Mouse (Mus musculus): Measurements from ENCODE around the gene Plxna4.
A peak's percentile ranks its signal among the peaks of the same experiment; 100 is the strongest.

The Plxna4 gene

DNA sequence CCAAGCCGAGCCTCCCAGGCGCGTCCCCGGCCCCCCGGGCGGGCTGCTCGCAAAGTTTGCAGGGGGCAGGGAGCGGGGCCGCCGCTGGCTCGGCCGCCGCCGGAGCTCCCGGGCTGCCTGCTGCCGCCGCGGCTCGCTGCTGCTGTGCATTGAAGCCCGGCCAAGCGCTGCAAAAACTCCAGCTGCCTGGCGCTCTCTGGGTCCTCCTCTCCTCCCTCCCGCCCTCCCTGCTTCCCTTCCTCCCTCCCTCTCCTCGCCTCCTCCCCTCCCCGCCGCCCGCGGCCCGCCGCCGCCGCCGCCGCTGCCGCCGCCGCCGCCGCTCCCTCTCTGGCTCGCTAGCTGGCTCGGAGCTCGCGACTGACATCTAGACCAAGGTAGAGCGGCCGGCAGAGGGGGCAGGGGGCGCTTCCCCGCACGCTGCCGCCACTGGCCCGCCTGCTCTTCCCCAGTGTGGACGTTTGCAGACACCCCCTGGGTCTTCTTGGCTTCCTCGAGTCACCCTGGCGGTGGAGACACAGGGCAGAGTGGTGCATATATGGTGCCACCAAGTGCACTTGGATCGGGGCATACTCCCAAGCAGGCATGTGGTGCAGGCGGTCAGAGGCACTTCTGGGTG lies at the start of gene Plxna4:
Gene Plxna4, minus strand, starts transcription at position 137 of the 616 bp plus-strand sequence.
- peak; percentile 86 for DNase-seq (ENCODE audit: extremely low spot score)

DNA sequence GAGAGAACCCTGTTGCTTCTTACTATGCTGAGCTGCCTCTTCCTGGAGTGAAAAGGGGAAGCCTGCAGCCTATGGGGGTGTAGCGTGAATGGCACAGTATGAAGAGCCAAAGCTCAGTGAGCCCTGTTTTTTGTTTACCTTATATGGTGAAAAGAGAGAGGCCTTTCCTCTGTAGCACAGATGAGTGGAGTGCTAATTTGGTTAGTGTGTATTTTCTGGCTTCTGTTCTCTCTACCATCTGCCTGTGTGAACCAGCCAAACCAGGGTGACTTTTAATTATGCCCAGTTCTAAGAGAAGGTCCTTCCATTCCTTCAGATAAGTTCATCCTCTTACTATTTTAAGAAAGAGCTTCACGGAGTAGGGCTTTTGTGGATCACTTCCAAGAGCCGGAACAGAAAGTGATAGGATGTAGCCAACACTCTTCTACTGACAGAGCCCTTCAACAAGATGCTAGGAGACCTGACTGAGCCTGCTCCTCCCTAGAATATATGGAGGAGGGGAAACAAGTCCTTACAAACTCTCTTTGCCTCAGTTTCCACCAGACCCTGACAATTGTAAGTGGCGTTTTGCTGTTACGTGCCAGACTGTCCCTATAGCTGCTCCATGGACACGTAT lies 49.7 kb upstream of the Plxna4 start:
- no peak for DNase-seq (ENCODE audit: extremely low spot score)

DNA sequence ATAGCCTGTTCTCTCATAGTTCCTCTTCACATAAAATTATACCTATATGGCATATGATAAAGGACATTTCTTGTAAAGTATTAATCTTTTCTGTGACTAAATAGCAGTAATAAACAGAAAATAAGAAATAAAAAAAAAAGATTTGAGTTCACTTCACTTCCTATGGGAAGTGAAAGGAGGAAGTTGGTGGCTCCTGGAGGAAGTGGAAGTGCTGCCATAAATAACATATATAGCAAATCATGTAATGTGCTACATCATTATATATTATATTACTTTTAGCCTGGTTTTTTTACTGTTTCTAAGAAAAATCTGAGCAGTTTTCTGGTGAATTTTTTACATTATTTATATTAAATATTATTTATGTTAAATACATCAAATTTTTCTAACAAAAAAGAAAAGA lies 22.7 kb upstream of the Plxna4 start:
- DNase-seq (ENCODE audit: extremely low spot score), result no peak

DNA sequence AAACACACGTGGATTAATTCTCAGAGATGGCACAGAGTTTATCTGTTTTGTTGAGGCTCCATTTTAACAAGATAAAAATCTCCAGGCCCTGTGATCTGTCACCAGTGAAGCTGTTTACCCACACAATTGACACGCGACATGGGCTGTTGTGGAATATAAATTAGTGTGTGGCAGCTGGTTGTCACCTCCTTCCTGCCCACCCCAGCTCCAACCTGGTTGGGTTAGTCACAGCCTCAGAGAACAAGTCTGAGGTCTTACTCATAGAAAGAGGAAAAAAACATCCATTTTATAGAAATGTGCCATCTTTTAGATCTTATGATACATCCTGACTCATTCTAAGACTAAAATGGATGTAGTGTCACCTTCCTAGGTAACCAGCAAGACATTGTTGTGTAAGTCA lies 18.8 kb upstream of the Plxna4 start:
- DNase-seq (ENCODE audit: extremely low spot score), result no peak

DNA sequence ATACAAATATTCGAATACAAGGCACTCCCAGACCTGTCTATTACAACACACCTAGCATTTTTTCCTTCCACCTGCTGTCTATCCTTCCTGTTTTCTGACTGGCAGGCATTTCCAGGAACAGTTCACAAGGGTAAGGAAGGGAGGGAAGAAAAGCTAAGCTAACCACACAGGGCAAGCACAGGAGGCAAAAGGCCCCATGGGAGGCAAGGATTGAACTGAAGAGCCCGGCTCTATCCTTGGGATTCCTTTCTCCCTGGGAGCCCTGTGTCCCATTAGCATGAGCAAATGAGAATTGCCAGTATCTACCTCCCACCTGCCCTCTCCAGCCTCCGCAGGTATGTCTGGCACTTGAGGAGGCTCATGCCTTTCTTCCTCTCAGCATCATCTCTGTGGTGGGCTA lies 17.6 kb upstream of the Plxna4 start:
- DNase-seq (ENCODE audit: extremely low spot score), result no peak

DNA sequence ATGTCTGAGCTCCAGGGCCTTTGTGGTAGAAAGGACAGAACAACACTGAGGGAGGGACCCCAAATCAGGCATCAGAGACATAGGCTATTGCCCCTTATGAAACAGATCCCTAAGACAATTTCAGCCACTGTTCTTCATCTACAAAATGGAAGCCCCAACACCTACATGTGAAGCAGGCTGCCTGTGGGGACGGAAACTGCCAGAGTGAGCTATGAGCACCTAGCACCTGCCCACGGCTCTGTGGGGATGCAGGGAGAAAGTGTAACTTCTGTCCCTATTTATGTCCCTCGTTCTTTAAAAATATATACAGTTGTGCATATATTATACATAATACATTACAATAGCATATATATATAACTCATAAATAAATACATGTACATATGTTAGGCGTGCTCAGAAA lies 16.9 kb upstream of the Plxna4 start:
- DNase-seq (ENCODE audit: extremely low spot score), result no peak

DNA sequence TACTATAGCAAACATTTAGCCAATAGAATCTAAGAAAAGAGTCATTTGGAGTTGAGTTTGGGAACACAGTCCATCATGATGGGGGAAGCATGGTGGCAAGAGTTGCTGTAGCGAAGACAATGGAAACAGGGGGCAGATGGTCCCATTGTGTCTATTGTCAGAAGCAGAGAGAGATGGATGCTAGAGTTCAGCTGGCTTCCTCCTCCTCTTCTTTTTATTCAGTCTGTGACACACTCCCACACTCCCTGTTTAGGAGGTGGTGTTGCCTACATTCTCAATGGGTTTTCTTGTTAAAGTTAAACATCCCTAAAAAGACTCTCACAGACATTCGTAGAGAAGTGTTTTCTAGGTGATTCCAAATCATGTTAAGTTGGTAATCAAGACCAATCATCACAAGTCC lies 14.1 kb upstream of the Plxna4 start:
- DNase-seq (ENCODE audit: extremely low spot score), result no peak

DNA sequence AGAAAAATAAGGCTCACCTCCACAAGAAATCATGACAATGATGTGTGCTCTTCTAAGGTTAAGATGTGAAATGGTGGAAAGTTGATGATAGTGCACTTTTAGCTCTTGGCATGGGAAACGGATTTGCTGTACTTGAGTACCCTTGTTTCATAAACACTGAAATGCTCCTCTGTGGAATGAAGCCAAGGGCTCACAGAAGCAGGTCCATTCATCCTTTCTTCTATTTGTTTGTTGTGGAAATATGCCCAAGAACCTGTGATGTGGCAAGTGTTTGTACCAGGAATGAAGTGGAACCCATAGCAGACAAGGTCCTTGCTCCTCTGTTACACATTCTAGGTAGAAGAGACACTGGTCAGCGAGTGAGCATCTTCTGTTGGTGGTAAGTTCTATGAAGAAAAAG lies 13.3 kb upstream of the Plxna4 start:
- DNase-seq (ENCODE audit: extremely low spot score), result no peak

DNA sequence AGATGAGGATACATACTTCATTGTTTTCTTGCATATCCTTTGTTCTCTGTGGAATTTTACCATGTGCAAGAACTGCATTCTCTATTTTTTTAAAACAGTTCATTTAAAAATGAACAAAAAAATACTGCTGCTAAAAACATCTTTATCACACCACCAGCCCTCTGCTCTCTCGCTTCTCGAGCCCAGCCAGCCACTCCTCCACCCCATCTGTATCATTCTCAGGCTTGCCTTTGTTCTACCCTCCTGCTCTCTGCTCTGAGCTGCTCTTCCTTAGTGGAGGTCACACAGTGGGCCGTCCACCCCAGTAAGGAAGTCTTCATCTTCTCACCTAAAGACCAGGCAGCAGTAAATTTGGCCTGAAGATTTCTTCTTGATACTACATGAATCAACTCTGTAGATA lies 7.6 kb upstream of the Plxna4 start:
- DNase-seq (ENCODE audit: extremely low spot score), result no peak

DNA sequence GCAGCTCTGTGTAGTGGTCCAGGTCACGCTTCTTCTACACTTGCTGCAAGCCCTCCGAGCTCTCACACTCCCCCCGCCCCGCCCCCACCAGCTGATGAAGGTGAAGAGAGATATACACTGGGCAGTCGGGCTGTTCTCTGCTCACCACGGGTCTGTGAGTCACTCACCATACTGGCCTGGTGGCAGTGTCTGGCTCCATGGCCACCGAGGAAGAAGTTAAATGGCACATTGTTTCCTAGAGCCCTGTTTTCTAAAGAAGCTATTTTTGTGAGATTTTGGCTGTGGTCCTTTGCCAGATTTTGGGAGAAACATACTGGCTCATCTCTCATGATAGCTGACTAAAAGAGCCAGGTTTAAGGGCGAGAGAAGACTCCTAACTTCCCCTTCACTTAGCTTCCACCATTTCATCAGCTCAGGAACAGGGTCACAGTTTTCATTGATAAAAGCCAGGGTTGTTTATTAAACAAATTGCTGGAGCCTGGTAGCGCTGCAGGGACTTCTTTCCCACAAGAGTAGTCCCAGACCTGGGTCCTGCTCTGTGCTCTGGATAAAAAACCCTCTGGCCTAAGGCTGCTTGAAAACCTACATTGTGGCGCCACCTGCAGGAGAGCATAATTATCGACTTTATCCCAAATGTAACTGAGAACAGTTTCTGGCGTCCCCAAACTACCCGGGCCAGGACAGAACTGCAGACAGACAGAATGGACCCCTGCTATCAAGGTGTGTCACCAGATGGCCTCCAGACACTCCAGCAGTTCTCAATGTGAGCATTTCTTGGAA lies 3.2 kb upstream of the Plxna4 start:
- peak; percentile 76 for DNase-seq (ENCODE audit: extremely low spot score)

DNA sequence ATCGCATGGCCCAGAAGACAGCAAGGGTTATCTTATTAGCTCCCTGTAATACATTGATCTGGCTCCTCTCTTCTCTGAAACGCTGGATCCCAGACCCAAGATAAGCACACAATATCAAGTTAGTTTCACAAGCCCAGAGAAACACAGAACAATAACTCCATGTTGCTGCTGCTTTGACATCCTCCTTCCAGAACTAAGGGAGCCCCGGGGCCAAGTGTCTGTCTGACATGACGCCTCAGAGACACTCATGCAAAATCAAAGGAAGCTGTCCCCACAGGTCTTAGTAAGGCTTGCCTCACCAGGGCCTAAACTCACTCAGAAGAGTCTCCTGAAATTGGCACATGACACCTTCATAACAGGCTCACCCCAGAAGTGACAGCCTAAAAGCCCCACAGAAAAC lies 1.6 kb upstream of the Plxna4 start:
- DNase-seq (ENCODE audit: extremely low spot score), result no peak

DNA sequence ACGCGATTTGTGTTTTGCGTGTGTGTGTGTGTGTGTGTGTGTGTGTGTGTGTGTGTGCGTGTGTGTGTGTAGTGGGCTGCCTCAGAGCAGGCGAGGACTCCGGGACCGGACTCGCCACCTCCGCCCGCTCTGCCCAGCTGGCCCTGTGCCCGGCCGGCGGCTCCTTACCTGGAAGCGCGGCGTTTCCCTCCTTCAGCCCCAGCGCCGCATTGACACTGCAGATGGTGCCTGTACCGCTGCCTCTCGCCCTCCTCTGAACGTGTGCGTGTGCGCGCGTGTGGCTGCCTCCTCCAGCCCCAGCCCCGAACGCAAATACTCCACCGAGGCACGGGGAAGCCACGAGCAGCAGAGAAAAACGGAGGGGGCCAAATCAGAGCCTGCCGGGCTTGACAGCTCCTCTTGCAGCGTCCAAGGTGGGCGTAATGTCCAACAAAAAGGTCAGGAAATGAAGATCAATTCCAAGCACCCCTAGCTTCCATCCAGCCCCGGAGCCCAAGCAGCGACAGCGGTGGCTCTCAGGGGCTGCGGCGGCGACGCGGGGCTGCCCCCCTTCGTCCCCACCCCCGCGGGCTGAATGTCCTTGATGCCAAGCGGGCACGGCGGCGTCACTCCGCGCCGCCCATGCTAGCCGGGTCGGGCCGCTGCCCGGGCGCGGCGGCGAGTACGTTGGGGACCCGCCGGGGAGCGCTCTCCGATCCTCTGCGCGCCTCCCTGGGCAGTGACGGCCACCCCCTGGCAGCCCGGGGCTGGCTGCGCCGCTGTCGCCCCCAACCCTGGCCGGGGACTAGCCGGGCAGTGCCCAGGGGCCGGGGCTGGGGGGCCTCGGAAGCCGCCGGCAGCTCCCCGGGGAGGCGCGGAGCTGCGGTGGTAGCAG lies 619 bp downstream of the Plxna4 start:
- peak; percentile 55 for DNase-seq (ENCODE audit: extremely low spot score)

DNA sequence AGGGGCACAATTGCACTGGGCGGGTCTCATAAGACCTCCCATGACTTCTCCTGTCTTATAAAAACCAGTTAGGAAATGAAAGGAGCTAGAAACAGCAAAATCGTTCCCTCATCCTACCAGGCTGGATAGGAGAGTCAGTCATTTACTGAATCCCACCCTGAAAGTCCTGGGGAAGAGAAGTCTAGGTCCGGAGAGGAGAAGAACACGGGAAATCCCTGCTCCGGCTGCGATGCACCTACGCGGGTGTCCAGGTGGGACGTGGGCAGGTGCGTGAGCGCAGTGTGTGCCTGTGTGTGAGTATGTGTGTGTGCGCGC lies 1.2 kb downstream of the Plxna4 start:
- DNase-seq (ENCODE audit: extremely low spot score), result no peak

DNA sequence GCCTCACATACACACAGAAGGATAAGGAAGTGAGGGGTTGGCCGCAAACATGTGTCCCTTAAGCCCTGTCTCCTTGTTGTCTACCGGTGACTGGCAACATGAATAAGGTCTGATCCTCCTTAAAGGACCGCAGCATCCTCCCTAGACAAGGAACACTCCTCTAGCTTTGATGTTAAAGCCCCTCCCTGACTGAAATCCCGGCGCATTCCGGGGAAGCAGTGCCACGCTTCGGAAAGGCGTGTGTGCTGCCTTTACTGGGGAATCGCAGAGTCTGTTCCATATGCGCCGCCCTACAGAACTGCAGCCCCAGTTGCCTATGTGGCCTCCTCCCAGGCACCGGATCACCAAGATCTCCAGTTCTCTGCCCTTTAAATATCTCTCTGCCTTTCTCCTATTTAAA lies 1.6 kb downstream of the Plxna4 start:
- DNase-seq (ENCODE audit: extremely low spot score), result peak; percentile 31

DNA sequence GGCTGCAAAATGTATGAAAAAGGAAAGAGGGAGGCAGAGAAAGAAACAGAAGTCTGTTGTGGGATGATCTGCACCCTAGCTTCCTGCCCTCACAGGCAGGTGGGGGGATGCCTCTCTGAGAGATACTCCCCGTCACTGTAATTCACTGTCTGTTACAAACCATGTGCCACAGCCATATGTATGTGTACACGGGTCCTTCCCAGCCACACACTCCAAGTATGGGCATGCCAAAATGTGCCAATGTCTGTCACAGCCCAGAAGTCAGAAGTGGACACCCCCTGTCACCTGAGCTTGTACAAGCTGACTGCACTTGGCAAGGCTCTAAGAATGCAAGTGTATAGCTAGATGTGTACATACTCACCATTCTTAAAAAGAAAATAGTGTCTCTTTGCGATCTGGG lies 2.8 kb downstream of the Plxna4 start:
- no peak for DNase-seq (ENCODE audit: extremely low spot score)

DNA sequence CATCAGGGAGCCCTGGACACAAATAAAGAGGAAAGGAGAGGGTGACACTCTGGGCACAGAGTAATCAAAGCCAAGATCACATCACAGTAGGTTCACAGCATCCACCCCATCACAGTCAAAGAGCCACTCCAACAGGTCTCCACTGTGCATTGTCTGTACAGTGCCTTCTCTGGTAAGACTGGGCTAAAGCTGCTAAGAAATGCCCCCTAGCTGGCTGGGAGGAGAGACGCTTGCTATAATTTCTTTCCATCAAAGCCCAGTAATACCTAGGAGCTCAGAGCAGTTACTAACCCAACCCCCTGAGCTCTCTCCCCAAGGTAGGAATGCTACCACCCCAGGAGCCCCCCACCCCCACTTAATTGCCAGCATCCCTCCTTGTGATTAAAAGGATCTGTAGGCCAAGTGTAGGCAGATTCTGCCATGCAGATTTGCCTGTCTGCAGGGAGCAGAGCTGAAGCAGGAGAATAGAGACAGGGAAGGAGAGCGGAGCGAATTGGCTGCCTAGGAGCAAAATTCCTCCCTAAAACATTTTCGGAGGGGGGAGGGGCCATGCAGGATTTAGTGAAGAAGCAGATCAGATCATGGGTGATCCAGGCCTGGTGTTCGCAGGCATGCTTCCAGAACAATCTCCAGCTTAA lies 3.6 kb downstream of the Plxna4 start:
- DNase-seq (ENCODE audit: extremely low spot score), result peak; percentile 24

DNA sequence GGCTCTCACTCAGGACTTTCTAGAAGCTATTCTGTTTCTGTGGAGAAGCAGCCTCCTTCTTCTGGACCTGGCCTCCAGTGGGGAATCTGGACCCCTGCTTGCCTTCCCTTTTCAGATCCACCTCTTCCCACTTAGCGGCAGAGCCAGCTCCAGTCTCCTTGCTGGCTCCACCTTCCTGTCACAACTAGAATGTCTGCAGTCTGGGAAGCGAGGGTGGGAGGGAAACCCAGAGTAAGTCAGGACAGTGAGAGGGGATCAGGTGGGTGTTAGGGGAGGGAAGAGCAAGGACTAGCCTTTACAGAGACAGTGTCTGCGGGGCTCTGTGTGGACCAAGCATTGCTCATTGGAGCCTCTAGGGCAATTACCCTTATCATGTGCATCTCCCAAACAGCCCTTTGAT lies 4.4 kb downstream of the Plxna4 start:
- peak; percentile 25 for DNase-seq (ENCODE audit: extremely low spot score)

DNA sequence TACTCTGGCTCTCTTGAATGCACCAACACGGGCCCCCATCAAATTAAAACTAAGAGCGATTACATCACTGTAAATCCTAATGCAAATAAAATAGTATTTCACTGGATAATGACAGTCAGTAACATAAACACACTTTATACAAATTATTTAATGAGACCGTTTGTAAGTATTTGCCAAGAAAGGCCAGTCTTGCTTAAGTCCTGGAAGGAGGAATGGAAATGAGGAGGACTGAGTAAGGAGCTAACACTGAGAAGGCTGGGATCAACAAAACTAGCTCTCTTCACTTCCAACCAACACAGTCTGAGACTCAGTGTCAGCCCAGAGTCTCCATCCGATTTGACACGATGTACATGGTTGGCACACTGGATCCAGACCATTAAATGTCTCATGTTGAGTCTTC lies 16.5 kb downstream of the Plxna4 start:
- no peak for DNase-seq (ENCODE audit: extremely low spot score)

DNA sequence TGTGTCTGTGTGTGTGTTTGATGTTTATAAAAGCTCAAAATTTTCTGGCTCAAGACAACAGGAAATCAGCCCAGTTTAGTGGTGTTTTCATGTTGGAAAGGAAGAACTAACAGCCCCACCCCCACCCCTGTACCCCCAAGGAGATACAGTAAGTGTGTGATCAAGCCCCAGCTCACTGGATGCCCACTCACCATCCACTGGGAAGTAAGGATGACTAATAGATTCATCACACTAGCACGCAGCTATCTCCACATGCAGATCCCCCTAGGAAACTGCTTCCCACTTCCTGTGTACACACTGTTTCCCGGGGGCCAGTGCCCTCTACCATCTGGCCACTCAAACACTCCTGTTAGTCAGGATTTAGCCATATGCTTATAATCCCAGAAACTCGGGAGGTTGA lies 17.5 kb downstream of the Plxna4 start:
- no peak for DNase-seq (ENCODE audit: extremely low spot score)

DNA sequence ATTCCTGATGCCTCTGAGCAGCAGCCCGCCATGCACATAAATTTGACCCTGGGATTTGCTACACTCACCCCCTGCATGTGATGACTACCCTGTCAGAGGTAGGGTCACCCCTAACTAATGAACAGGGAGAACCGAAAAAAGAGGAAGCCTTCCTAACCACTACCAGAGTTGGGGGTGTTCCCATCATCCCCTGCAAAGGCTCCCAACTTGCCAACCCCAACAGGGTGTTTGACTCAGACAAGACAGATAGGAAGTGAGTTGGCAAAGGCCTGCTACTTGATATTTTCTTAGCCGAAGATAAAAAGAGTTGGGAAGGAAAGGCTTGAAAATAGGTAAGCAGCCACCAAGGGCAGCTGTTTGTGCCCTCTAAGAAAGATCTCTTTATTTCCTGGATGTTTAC lies 18.1 kb downstream of the Plxna4 start:
- no peak for DNase-seq (ENCODE audit: extremely low spot score)

DNA sequence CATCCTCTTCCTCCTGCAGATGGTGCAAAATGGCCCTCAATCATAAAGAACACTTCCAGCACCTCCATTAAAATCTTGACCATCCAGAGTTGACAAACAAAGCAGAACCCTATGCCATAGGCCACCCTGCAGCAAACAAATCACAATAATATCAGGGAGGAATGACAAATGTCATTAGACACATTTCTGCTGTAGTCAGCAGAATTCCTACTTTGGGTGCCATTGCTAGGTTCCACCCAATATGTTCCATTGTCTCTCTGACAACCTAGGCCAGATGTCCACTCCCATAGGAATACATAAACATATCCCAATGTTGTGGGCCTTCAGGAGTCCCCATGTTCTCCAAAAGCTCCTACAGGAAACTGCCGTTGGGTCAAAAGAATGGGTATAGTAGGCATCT lies 41.1 kb downstream of the Plxna4 start:
- DNase-seq (ENCODE audit: extremely low spot score), result no peak

DNA sequence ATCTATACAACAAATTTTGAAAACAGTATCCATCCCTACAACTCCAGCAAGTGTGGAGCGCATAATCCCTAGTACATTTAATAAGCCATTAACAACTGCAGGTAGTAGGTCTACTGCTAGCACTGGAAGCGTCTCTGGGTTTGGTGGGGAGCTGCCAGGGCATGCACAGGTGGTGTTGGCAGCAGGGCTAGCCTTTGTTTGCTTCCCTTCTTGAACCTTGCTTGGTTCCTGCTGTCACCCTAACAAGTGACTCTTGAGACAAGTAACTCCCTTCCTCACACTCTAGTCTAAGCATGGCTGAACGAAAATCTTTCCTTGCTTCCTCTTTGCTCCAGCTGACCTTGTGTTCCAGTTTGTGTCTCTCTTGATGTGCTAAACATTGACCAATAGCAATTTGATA lies 44.0 kb downstream of the Plxna4 start:
- no peak for DNase-seq (ENCODE audit: extremely low spot score)

All from embryo, embryonic 9.5 days (tissue).